Mouse (Mus musculus): ENCODE results near the gene Bpifb2.
"Not testable (repeated sequence)": the region's sequence is repeated elsewhere in the genome, so short reads cannot be mapped to it uniquely, and the experiment has no call there.

Bpifb2 gene

DNA sequence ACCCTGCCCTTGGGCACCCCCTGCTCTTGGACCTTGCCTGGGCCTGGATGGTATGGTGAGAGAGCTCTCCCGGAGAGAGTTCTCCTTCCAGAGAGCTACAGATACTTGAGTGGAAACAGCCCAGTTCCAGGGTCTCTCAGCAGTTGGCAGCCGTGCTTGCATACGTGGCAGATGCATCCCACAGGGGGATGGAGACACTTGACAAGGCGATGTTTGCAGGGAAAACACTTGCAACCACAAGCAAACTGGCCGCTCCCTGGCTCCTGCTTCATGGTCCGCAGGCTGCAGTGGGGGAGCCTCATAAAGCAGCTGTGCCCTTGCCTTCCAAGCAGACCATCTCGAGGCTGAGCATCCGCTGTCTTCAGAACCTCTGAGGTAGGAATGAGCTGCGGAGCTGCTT, at the start of gene Bpifb2:
Bpifb2 (plus strand) TSS at position 301 of the 400 bp plus-strand sequence.
- no peak for DNase-seq (ENCODE audit: low read depth in 2 of 2, low spot score in 2 of 2)

DNA sequence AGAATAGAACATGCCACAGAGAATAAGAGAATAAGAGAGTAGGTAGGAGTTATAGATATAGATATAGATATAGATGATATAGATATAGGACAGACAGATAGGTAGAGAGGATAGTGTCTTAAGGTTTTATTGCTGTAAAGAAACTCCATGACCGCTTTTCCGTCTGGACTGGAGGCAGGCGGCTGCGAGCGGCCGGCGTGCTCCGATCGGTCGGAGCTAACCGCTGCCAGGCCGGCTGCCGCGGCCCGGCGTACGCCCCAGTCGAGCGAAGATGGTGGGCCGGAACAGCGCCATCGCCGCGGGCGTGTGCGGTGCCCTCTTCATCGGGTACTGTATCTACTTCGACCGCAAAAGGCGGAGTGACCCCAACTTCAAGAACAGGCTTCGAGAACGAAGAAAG, 48.9 kb upstream of the Bpifb2 start:
- not testable (repeated sequence) for DNase-seq (ENCODE audit: low read depth in 2 of 2, low spot score in 2 of 2)

DNA sequence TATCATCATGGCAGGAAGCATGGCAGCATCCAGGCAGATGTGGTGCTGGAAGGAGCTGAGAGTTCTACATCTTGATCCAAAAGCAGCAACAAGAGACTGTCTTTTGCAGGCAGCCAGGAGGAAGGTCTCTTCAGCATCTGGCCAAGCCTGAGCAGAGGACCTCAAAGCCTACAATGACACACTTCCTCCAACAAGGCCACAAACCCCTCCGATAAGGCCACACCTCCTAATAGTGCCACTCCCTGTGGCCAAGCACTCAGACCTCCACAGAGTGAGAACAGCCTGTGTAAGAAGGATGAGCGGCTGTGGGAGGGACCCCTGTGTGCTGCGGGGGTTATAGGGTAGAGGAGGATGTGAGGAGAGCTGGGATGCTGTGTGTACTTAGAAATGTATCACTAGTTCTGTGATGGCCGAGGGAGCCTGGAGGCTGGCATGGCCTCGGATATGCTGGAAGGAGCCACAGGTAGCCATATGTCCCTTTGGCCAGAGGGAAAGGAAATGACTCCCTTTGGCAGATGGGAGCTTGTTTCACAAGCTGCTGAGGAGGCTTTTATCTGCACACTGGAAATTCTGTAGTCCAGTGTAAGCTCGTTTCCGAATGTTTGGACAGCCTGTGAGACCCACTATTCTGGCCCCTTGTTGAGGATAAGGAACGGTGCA, 47.5 kb upstream of the Bpifb2 start:
- DNase-seq (ENCODE audit: low read depth in 2 of 2, low spot score in 2 of 2) = no peak

DNA sequence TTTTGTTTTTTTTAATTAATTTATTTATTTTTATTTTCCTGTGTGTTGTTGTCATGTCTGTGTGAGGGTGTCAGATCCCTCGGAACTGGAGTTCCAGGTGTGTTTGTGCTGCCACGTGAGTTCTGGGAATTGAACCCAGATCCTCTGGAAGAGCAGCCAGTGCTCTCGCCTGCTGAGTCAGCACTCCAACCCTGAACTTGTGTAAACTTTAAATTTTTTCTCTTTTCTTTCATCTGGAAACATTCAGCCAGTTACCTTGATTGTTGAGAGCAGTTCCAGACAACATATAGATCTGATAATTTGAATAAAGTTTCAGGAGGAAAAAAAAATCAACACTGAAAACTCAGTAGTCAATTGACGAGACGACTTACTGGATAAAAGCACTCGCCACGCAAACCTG, 46.1 kb upstream of the Bpifb2 start:
- no peak for DNase-seq (ENCODE audit: low read depth in 2 of 2, low spot score in 2 of 2)

DNA sequence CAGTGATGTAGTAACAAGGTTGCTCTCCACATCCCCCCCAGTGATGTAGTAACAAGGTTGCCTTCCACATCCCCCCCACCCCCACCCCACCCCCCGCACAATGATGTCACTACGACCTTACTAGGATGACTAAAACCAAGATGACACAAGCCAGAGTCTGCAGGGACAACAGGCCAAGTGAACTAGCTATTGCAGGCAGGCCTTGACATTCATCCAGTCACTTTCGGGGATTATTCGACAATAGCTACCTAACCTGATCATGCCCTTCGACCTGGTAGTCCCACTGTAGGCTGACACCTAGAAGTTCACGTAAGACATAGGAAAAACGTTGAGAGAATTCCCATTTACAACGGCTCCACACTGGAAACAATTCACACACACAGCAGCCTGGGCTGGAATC, 41.6 kb upstream of the Bpifb2 start:
- DNase-seq (ENCODE audit: low read depth in 2 of 2, low spot score in 2 of 2) = no peak

DNA sequence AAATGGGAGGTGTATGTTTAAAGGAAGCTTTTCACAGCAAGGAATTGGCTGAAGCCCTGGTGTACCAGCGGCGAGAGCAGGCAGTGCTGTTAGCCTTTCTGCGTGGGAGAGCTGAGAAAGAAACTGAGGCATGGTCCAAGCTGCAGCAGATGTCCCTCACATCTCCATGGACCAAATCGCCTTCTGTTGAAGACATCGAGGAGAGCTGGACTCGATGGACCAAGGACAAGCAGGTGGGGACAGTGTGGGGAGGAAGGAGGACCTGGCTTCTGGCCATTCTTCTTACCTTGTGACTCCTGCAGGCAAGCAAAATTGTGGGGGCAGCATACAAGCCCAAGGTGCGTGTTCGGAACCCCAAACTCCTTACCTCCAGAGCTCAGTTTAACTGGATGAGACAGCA, 32.0 kb upstream of the Bpifb2 start:
- no peak for DNase-seq (ENCODE audit: low read depth in 2 of 2, low spot score in 2 of 2)

DNA sequence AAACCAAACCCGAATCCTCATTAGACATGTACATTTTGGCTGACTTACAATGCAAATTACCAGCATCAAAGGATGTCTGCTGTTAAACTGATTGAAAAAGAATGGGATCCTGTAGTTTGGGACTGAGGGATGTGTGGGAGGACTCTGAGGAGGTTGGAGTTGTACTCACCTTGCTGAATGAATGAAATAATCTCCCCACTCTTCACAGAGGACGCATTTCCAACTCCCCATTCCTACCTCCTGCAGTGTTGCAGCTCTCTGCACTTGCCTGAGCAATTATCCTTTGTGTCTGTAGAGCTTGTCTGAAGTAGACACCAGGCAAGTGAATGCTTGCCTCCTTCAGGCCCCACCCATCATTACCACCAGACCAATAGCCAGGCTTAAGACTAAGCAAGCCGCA, 26.5 kb upstream of the Bpifb2 start:
- DNase-seq (ENCODE audit: low read depth in 2 of 2, low spot score in 2 of 2) = no peak

DNA sequence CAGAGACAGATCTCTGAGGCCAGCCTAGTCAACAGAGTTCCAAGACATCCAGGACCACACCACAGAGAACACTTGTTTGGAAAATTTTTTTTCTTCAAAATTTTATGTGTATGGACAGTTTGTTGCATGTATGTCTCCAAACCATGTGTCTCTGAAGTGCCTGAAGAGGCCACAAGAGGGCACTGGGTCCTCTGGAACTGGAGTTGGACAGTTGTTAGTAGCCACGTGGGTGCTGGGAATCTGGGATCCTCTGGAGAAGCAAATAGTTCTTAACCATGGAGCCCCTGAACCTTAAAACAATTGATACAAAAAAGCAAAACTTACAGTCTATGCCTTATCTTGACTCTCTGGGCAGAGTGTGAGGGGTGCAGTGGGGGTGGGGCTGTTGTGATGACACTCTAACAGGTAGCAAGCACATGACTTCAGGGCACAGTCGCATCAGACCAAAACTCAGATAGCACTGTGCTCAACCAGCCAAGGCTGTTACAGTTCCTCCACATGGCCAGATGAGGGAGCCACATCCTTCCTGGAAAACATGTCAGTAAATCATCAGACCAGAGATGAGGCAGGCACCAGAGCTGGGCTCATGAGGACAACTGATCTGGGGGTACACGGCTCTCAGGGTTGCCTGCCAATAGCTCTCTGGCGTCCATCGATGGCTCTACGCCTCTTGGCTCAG, 24.4 kb upstream of the Bpifb2 start:
- no peak for DNase-seq (ENCODE audit: low read depth in 2 of 2, low spot score in 2 of 2)

DNA sequence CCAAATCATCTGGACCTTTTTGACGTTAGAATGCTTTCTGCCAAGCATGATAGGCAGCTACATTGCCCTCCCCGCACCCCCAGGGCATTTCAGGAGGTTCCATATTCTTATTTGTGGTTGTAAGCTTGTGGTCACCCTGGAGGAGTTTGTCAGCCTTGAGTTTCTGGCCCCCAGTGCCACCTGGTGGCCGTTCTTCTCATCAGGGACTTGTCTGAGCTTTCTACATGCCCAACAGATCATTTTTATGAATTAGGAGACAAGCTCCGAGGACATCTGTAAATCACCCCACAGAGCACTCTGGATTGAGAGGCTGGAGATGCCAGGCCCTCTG, 23.9 kb upstream of the Bpifb2 start:
- peak in 1 of 2 experiments; percentile 14 for DNase-seq (ENCODE audit: low read depth in 2 of 2, low spot score in 2 of 2)

DNA sequence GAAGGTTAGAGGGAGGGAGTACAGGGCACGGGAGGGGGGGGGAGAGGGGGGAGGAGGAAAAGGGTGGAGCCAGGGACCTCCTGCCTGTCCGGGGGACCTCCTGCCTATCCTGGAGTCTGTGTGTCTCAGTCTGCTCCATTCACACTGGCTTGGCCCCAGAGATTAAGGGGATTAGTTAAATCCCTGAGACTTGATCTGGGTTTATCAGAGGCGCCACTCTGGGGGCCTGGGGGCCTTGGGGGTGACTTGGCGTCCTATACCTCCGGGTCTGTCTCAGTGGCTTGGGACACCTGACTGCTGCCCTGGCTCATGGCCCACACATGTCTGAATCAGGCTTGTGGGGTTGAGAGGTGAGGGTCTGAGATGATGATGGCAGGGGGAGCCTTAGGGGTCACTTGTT, 21.3 kb upstream of the Bpifb2 start:
- no peak for DNase-seq (ENCODE audit: low read depth in 2 of 2, low spot score in 2 of 2)

DNA sequence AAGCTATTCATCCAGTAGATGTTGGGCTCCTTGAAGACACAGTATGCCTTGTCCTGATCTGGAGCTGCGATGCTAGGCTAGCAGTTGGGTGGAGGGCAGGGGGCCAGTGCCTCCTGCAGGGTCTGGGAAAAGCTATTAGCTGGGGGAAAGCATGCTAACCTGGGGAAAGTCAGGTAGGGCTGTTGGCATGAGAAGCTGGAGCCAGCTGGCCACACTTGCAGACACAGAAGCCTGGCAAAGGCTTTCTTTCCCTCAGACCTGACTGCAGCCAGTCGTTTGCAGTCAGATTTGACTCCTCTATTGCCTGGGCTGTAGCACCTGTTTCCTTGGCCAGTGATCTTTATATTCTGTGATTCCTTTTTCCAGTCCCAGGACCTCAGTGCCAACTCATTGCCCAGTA, 15.3 kb upstream of the Bpifb2 start:
- no peak for DNase-seq (ENCODE audit: low read depth in 2 of 2, low spot score in 2 of 2)

DNA sequence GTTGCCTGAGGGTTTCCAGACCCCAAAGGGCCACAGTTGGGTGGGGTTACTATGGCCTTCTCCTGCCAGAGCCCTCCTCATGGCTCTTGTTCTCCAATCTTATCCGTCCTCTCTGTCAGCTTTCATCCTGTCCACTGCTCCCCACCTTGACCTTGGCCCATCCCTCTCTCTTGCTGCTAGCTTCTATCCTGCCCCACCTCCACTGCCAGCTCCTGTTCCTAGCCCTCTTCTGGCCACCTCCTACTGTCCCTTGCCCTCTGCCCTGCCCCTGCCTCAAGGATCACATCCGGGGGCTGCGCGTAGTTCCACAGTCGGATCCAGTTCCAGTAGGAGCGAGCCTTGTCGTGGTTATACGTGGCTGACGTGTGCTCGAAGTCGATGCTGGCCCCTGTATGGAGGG, 14.5 kb upstream of the Bpifb2 start:
- DNase-seq (ENCODE audit: low read depth in 2 of 2, low spot score in 2 of 2) = no peak

DNA sequence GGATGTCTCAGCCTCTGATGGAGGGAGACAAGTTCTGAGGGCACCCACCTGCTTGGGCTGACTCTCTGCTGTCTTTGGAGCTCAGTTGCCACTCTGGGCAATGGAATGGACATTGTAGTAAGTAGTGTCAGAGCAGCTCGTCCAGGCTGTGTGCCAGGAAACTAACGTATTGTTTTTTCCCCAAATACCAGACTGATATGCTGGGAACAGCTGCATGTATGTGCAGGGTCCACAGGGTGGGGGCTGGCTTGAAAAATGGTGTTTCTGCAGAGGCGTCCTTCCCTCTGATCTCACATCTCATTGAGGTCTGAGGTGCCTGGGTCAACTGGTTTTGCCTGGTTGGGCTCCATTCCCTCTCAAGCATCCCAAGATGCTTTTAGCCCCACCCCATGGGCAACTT, 14.1 kb upstream of the Bpifb2 start:
- no peak for DNase-seq (ENCODE audit: low read depth in 2 of 2, low spot score in 2 of 2)

DNA sequence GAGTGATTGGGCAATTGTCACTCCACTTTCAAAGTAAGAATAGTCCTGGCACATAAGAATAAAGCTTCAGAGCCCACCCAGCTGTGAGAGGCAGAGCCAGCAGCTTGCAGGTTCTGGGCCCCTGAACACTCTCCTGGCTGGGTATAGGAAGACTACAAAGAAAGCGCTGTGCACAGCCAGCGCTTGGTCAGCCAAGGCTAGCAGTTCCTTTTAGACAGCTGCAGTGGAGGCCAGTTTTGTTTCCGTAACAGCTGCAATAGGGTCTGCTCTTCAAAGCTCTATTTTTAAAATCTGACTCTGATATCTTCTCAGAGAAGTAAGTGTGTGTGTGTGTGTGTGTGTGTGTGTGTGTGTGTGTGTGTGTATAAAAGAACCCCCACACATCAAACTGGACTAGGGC, 12.9 kb upstream of the Bpifb2 start:
- DNase-seq (ENCODE audit: low read depth in 2 of 2, low spot score in 2 of 2) = no peak

DNA sequence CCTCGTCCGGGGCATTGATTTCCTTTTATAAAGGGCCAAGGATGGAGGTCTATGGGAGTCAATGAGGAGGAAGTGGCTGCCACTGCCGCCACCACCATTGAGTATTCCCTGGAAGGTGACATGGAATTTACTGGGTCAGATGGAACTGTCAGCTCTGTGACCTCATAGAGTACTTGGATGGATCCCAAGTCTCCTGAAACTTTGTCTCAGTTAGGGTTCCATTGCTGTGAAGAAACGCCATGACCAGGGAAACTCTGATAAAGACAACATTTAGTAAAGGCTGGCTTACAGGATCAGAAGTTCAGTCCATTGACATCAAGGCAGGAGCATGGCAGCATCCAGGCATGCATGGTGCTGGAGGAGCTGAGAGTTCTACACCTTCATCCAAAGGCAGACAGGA, 3.9 kb upstream of the Bpifb2 start, which contains the start of gene Sun5:
Sun5 (minus strand) TSS at position 101 of the 400 bp plus-strand sequence.
- no peak for DNase-seq (ENCODE audit: low read depth in 2 of 2, low spot score in 2 of 2)

DNA sequence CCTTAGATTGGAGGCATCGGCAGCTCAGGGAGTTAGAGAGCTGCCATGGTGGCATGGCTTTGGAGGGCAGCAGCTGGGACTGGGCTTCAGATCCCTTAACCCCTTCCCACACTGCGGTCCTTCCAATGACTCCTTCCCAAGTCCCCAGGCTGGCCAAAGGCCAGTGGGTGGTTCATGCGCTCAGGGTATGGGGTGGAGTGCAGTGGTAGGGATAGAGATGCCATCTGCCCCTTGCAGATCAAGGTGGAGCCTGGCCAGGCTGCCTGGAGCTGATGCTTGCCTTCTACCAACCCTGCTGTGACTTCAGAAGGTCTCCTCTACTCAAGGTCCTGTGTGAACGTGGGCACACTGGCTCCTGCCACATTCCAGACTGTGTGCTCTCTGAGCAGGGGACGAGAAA, 24.3 kb downstream of the Bpifb2 start:
- no peak for DNase-seq (ENCODE audit: low read depth in 2 of 2, low spot score in 2 of 2)

DNA sequence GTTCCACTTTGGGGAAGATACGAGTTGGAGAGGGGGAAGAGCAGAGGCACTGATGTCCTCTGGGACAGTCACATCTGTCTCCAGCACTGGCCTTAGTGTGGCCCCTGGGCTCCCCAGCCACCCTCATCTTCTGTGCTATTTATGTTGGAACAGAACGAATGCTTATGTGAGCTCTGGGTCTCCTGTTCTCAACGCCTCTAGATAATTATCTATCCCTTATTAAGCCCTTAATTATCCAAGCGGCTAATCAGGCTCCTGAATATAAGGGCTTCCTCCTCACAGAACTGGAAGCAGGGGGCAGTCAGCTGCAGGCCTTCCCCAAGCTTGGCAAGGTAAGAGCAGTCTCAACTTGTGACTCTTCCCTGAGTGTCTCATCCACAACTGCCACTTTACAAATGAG, 25.2 kb downstream of the Bpifb2 start, which contains the start of gene Bpifb6:
Bpifb6 (plus strand) TSS at position 301 of the 400 bp plus-strand sequence.
- no peak for DNase-seq (ENCODE audit: low read depth in 2 of 2, low spot score in 2 of 2)

DNA sequence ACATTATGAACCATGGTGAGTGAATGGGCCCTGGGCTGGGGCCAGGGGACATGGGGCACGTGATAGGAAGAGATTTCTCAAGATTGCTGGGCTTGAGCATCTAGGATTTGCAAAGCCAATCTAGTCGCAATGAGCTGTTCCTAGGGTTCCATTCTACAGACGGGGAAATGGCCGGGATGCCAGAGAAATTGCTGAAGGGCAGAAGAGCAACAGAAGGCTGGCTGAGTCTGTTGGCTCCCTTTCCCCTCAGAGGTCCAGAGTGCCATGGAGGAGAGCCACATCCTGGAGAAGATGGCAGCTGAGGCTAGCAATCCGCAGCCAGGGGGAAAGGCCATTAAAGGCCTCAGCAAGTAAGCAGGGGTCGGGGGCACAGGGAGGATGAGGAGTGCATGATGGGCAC, 27.9 kb downstream of the Bpifb2 start:
- no peak for DNase-seq (ENCODE audit: low read depth in 2 of 2, low spot score in 2 of 2)

DNA sequence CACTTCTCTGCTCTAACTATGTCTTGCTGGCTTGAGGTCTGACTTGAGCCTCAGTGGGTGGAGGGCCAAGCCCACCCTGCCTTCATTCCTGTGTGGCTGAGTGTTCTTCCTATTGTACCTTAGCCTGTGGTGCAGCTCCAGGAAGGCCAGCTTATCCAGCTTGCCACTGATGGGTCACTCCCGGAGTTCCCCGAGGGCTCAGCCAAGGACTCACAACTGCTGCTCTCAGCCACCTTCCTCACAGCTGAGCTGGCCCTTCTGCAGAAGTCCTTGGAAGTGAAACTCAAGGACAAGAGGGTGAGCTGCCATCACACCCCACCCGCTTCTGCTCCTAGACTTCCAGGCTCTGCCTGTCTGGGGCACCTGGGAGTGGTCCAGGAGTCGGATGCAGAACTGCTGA, 31.8 kb downstream of the Bpifb2 start:
- DNase-seq (ENCODE audit: low read depth in 2 of 2, low spot score in 2 of 2) = no peak

DNA sequence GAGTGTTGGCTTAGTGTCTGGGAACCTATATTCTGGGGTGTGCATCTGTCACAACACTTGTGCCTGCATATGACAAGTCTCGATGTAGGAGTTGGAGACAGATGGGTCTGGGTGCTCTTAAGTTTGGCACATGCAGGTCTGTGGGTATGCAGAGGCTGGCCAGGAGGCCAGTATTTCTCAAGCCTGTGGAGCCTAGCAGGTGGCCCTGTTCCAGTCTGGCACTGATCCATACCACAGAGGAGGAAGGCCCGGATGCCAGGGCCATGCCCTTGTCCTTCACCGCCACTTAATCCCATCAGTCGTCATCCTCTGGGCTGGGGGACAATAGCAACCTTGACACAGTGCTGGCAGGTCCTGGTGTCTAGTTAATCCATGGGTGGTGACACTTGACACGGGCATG, 39.3 kb downstream of the Bpifb2 start:
- DNase-seq (ENCODE audit: low read depth in 2 of 2, low spot score in 2 of 2) = no peak

DNA sequence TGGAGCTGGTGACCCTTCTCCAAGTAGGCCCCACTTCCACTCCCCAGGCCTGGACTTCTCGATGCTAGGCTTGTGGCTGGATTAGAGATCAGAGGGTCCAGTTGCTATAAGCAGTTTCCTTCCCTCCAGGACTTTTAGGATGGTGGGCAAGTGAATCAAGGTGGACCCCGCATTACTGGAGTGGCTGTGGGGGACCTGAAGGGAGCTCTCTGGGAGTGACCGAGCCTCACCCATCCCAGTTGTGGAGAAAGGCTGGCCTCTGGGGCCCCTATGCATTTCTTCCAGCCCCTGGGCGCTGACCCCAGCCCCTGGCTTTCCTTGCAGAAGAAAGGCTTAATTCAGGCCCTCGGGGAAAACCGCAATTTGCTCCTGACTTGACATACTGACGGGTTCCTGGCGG, 43.1 kb downstream of the Bpifb2 start, which contains the start of gene Bpifb3:
Bpifb3 (plus strand) TSS at position 301 of the 400 bp plus-strand sequence.
- DNase-seq (ENCODE audit: low read depth in 2 of 2, low spot score in 2 of 2) = no peak

DNA sequence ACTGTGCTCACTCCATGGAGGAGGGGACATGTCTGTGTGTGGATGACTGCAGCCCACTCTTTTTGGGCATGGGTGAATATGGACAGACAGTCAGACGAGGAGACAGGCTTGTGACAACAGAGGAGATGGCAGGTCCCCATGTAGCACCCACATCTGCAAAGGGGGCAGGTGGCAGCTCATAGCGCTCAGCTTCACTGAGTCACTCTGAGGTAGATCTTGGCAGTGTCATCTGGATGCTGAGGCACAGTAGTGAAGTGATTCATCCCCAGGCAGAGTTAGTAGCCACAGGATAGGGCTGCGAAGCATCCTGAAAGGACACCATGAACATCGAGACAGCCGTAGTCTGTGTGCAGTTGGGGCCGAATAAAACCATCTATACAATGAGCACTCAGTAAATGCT, 46.4 kb downstream of the Bpifb2 start:
- DNase-seq (ENCODE audit: low read depth in 2 of 2, low spot score in 2 of 2) = no peak

DNA sequence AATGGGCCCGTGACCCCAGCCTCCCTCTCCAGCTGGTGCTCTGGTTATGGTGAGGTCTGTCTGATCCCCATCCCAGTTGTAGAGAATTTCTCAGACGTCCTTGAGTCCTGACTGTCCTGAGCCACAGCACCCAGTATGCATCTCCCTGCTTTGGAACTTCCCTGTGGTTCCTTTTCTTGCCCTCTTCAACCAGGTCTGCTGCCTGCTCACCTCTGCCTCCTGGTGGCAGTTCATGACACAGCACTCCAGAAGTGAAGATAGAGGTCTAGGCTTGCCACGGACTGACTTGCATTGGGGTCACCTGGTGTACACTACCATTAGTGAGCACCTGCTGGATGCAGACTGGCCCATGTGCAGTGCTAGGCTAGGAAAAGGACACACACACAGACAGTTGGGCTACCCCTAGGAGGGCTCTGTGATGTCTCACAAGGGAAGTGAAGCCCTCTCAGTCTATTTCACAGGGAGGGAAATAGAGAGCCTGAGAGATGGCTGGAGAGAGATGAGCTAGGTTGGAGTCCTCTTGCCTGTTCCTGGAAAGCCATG, 55.1 kb downstream of the Bpifb2 start:
- no peak for DNase-seq (ENCODE audit: low read depth in 2 of 2, low spot score in 2 of 2)
